Comparison of ENCODE assay signal across 8 mouse cellular contexts in genomic region chr4:129608426-129609025, GRCm38 (mm10). TPM values are rescaled to one million over a fixed set of nuclear protein-coding genes. Genes with fewer than 3 reads are reported as not detected.
DNase-seq lines count a peak whose midpoint lies in the region; ATAC-seq and TF ChIP-seq lines count a peak whose summit lies in the region.

No protein-coding gene starts in this region.

- H3K27ac ChIP-seq in hindbrain, embryonic 14.5 days = peak overlapping the region; percentile 64

- H3K4me3 ChIP-seq in hindbrain, embryonic 14.5 days (replicated peaks; ENCODE audit: low read length) = no peak overlapping the region

- no peak overlapping the region for H3K4me2 ChIP-seq in hindbrain, embryonic 14.5 days (replicated peaks)

- H3K27me3 ChIP-seq in Patski = no peaks in the 10 kb centered on the region
- no peaks in the 10 kb centered on the region for H3K27me3 ChIP-seq in hindbrain, embryonic 14.5 days (ENCODE audit: control insufficient read depth, insufficient read depth, low read length)

- peak; percentile 65 for ATAC-seq in Patski
- peak; percentile 84 for ATAC-seq in hindbrain, embryonic 14.5 days (ENCODE audit: low FRiP score)

- peaks cover 3% of the 10 kb centered on the region; the same call in 1 of the 2 replicates for H3K4me1 ChIP-seq in hindbrain, embryonic 14.5 days (replicated peaks; ENCODE audit: control insufficient read depth, insufficient read depth, low read length)

- in situ Hi-C loops in Patski (cut with MboI; ENCODE audit: low pct_unique_long_range_greater_than_20kb) = no loop called here

- peaks cover 52% of the 10 kb centered on the region for H3K36me3 ChIP-seq in hindbrain, embryonic 14.5 days (replicated peaks; ENCODE audit: control insufficient read depth, insufficient read depth)

- CTCF ChIA-PET in Patski (lab: Charles Lee) = interaction anchor here (0.7 to 2.6 kb wide), 18 partner anchors 8 to 153 kb away, joined by 3 to 19 read pairs (median 4); partner anchors contain the start of genes Fam167b, Hdac1 and Lck

- WGBS in hindbrain, embryonic 14.5 days = 40% methylated on average over 7 of the region's 7 CpGs

- POLR2A ChIA-PET in Patski (lab: Charles Lee) = interaction anchor here (0.7 to 1.0 kb wide), 2 partner anchors 8 to 12 kb away, joined by 3 read pairs; no protein-coding TSS in a partner anchor

- no peak for TF ChIP-seq CTCF in Patski (IDR thresholded peaks at IDR 0.05)

- DNase-seq in Patski (ENCODE audit: low read depth, low spot score) = no peak
- DNase-seq in cerebellum, adult 9-11 months = peak; percentile 81
- peak; percentile 63 to 89 for DNase-seq in frontal cortex, adult 2 months (ENCODE audit: extremely low spot score in 1 of 2, low spot score in 1 of 2)
- DNase-seq in hindbrain, embryonic 14.5 days (ENCODE audit: low spot score) = peak; percentile 85
- peak; percentile 73 to 77 for DNase-seq in layer of hippocampus, postnatal 36 days
- DNase-seq in lung, postnatal 36 days = peak; percentile 91
- DNase-seq in retina, postnatal 7 days (ENCODE audit: low read depth, low spot score) = peak; percentile 79
- DNase-seq in thymus, postnatal 4 days = peak; percentile 89

- no peaks in the 10 kb centered on the region for H3K9me3 ChIP-seq in hindbrain, embryonic 14.5 days (ENCODE audit: control insufficient read depth, low read length)

- H3K9ac ChIP-seq in hindbrain, embryonic 14.5 days = peak overlapping the region; percentile 40

RNA-seq across cellular contexts. Expression of gene Dcdc2b, which starts 5.5 kb away (rescaled TPM):
- polyA plus RNA-seq in Patski (2021) = 0.47 TPM
- polyA plus RNA-seq in frontal cortex, adult 2 months (2012; rRNA removed) = 11.6 and 13.7 TPM in 2 replicates
- polyA plus RNA-seq in hindbrain, embryonic 14.5 days (2014; fragmentation: Nextera tagmentation; extraction: Ambion mirVana) = 2.7 and 5.4 TPM in 2 replicates
- 1 to 10 TPM; 6.0 to 7.7 TPM for total RNA-seq in layer of hippocampus, postnatal 36 days (2021)

RNA-seq across cellular contexts. Expression of gene Tmem234, which starts 8.1 kb away (rescaled TPM):
- 79.8 TPM for polyA plus RNA-seq in Patski (2021)
- 139 and 143 TPM in 2 replicates for polyA plus RNA-seq in frontal cortex, adult 2 months (2012; rRNA removed)
- polyA plus RNA-seq in hindbrain, embryonic 14.5 days (2014; fragmentation: Nextera tagmentation; extraction: Ambion mirVana) = 166 and 188 TPM in 2 replicates
- total RNA-seq in layer of hippocampus, postnatal 36 days (2021) = 10 to 100 TPM; 79.1 to 81.4 TPM

RNA-seq across cellular contexts. Expression of gene Eif3i, which starts 8.1 kb away (rescaled TPM):
- polyA plus RNA-seq in Patski (2021) = 139 TPM
- 215 and 219 TPM in 2 replicates for polyA plus RNA-seq in frontal cortex, adult 2 months (2012; rRNA removed)
- polyA plus RNA-seq in hindbrain, embryonic 14.5 days (2014; fragmentation: Nextera tagmentation; extraction: Ambion mirVana) = 226 and 227 TPM in 2 replicates
- 100 to 1,000 TPM; 121 to 122 TPM for total RNA-seq in layer of hippocampus, postnatal 36 days (2021)

RNA-seq across cellular contexts. Expression of gene Iqcc, which starts 10.4 kb away (rescaled TPM):
- polyA plus RNA-seq in Patski (2021) = 13.3 TPM
- 32.0 and 34.9 TPM in 2 replicates for polyA plus RNA-seq in frontal cortex, adult 2 months (2012; rRNA removed)
- polyA plus RNA-seq in hindbrain, embryonic 14.5 days (2014; fragmentation: Nextera tagmentation; extraction: Ambion mirVana) = 28.5 and 31.3 TPM in 2 replicates
- total RNA-seq in layer of hippocampus, postnatal 36 days (2021) = 10 to 100 TPM; 35.3 to 40.6 TPM

RNA-seq across cellular contexts. Expression of gene Ccdc28b, which starts 15.2 kb away (rescaled TPM):
- 18.1 TPM for polyA plus RNA-seq in Patski (2021)
- 105 and 107 TPM in 2 replicates for polyA plus RNA-seq in frontal cortex, adult 2 months (2012; rRNA removed)
- 127 and 128 TPM in 2 replicates for polyA plus RNA-seq in hindbrain, embryonic 14.5 days (2014; fragmentation: Nextera tagmentation; extraction: Ambion mirVana)
- total RNA-seq in layer of hippocampus, postnatal 36 days (2021) = 10 to 100 TPM; 70.3 to 79.8 TPM
